Mouse (Mus musculus): ENCODE data around the gene Gm5485. TPM values are rescaled to one million over a fixed set of nuclear protein-coding genes. Genes with fewer than 3 reads are reported as not detected.

Gm5485 gene
- not detected in 2 replicates for polyA plus RNA-seq (2014; fragmentation: Nextera tagmentation; extraction: Ambion mirVana)

- Histone ChIP-seq H3K36me3 (ENCODE audit: control insufficient read depth, insufficient read depth, low read length) (no peaks in the 10 kb centered on the region), H3K4me2 (no peak within 1 kb of the TSS), H3K27ac (ENCODE audit: low read depth, low read length) (no peak within 1 kb of the TSS), H3K9me3 (ENCODE audit: control insufficient read depth, low read length) (no peaks in the 10 kb centered on the region), H3K4me1 (replicated peaks; ENCODE audit: control insufficient read depth, insufficient read depth, low read length) (no peaks in the 10 kb centered on the region), H3K27me3 (replicated peaks; ENCODE audit: control insufficient read depth, insufficient read depth, low read length) (no peaks in the 10 kb centered on the region), H3K4me3 (ENCODE audit: low read depth, low read length) (no peak within 1 kb of the TSS), H3K9ac (ENCODE audit: low read depth, low read length) (no peak within 1 kb of the TSS)
- WGBS: 68% methylated on average over 1 of the region's 1 CpGs
- no peak for DNase-seq (ENCODE audit: low spot score)
- ATAC-seq (replicated peaks; ENCODE audit: low FRiP score): no peak
Observed at GRCm38 (mm10) chr16:48412246-48412645, at the start of gene Gm5485. Gene Gm5485, minus strand, starts transcription at chr16:48412416.

- Histone ChIP-seq H3K27ac (ENCODE audit: low read depth, low read length) (no peak overlapping the region), H3K9me3 (ENCODE audit: control insufficient read depth, low read length) (no peaks in the 10 kb centered on the region), H3K9ac (ENCODE audit: low read depth, low read length) (no peak overlapping the region), H3K4me1 (replicated peaks; ENCODE audit: control insufficient read depth, insufficient read depth, low read length) (no peaks in the 10 kb centered on the region), H3K4me2 (no peak overlapping the region), H3K27me3 (replicated peaks; ENCODE audit: control insufficient read depth, insufficient read depth, low read length) (no peaks in the 10 kb centered on the region), H3K4me3 (ENCODE audit: low read depth, low read length) (no peak overlapping the region), H3K36me3 (ENCODE audit: control insufficient read depth, insufficient read depth, low read length) (no peaks in the 10 kb centered on the region)
- ATAC-seq (replicated peaks; ENCODE audit: low FRiP score): no peak
- 63% methylated on average over 3 of the region's 3 CpGs for WGBS
- DNase-seq (ENCODE audit: low spot score): no peak
Observed at GRCm38 (mm10) chr16:48453264-48453663, 41.0 kb upstream of the Gm5485 start.

GRCm38 (mm10) chr16:48446161-48446925 is 34.1 kb upstream of the Gm5485 start:
- H3K36me3 ChIP-seq (ENCODE audit: control insufficient read depth, insufficient read depth, low read length): no peaks in the 10 kb centered on the region
- H3K4me1 ChIP-seq (replicated peaks; ENCODE audit: control insufficient read depth, insufficient read depth, low read length): no peaks in the 10 kb centered on the region
- DNase-seq (ENCODE audit: low spot score) (no peak), ATAC-seq (replicated peaks; ENCODE audit: low FRiP score) (no peak)
- no peak overlapping the region for H3K27ac ChIP-seq (ENCODE audit: low read depth, low read length)
- H3K27me3 ChIP-seq (replicated peaks; ENCODE audit: control insufficient read depth, insufficient read depth, low read length): no peaks in the 10 kb centered on the region
- 59% methylated on average over 8 of the region's 8 CpGs for WGBS
- H3K9me3 ChIP-seq (ENCODE audit: control insufficient read depth, low read length): no peaks in the 10 kb centered on the region
- no peak overlapping the region for H3K4me2 ChIP-seq
- no peak overlapping the region for H3K9ac ChIP-seq (ENCODE audit: low read depth, low read length)
- H3K4me3 ChIP-seq (ENCODE audit: low read depth, low read length): no peak overlapping the region

- no peak overlapping the region for H3K9ac ChIP-seq (ENCODE audit: low read depth, low read length)
- DNase-seq (ENCODE audit: low spot score) (no peak), ATAC-seq (replicated peaks; ENCODE audit: low FRiP score) (no peak)
Observed at GRCm38 (mm10) chr16:48444589-48444988, 32.4 kb upstream of the Gm5485 start.

GRCm38 (mm10) chr16:48437476-48437875 is 25.3 kb upstream of the Gm5485 start:
- H3K4me3 ChIP-seq (ENCODE audit: low read depth, low read length): no peak overlapping the region
- no peak overlapping the region for H3K27ac ChIP-seq (ENCODE audit: low read depth, low read length)
- no peaks in the 10 kb centered on the region for H3K27me3 ChIP-seq (replicated peaks; ENCODE audit: control insufficient read depth, insufficient read depth, low read length)
- no peaks in the 10 kb centered on the region for H3K9me3 ChIP-seq (ENCODE audit: control insufficient read depth, low read length)
- ATAC-seq (replicated peaks; ENCODE audit: low FRiP score) (no peak), DNase-seq (ENCODE audit: low spot score) (no peak)
- H3K36me3 ChIP-seq (ENCODE audit: control insufficient read depth, insufficient read depth, low read length): no peaks in the 10 kb centered on the region
- no peak overlapping the region for H3K9ac ChIP-seq (ENCODE audit: low read depth, low read length)
- H3K4me1 ChIP-seq (replicated peaks; ENCODE audit: control insufficient read depth, insufficient read depth, low read length): no peaks in the 10 kb centered on the region
- no peak overlapping the region for H3K4me2 ChIP-seq

More at GRCm38 (mm10) chr16:48444589-48444988, 32.4 kb upstream of the Gm5485 start:
- WGBS: 82% methylated on average over 5 of the region's 5 CpGs
- Histone ChIP-seq H3K4me2 (no peak overlapping the region), H3K4me1 (replicated peaks; ENCODE audit: control insufficient read depth, insufficient read depth, low read length) (no peaks in the 10 kb centered on the region), H3K4me3 (ENCODE audit: low read depth, low read length) (no peak overlapping the region), H3K27ac (ENCODE audit: low read depth, low read length) (no peak overlapping the region), H3K9me3 (ENCODE audit: control insufficient read depth, low read length) (no peaks in the 10 kb centered on the region), H3K36me3 (ENCODE audit: control insufficient read depth, insufficient read depth, low read length) (no peaks in the 10 kb centered on the region), H3K27me3 (replicated peaks; ENCODE audit: control insufficient read depth, insufficient read depth, low read length) (no peaks in the 10 kb centered on the region)

GRCm38 (mm10) chr16:48435454-48435853 is 23.2 kb upstream of the Gm5485 start:
- Histone ChIP-seq H3K27ac (ENCODE audit: low read depth, low read length) (no peak overlapping the region), H3K4me2 (no peak overlapping the region), H3K36me3 (ENCODE audit: control insufficient read depth, insufficient read depth, low read length) (no peaks in the 10 kb centered on the region), H3K9me3 (ENCODE audit: control insufficient read depth, low read length) (no peaks in the 10 kb centered on the region), H3K9ac (ENCODE audit: low read depth, low read length) (no peak overlapping the region), H3K4me1 (replicated peaks; ENCODE audit: control insufficient read depth, insufficient read depth, low read length) (no peaks in the 10 kb centered on the region), H3K27me3 (replicated peaks; ENCODE audit: control insufficient read depth, insufficient read depth, low read length) (no peaks in the 10 kb centered on the region), H3K4me3 (ENCODE audit: low read depth, low read length) (no peak overlapping the region)
- WGBS: 23% methylated on average over 1 of the region's 1 CpGs
- DNase-seq (ENCODE audit: low spot score) (no peak), ATAC-seq (replicated peaks; ENCODE audit: low FRiP score) (no peak)

GRCm38 (mm10) chr16:48431027-48431426 is 18.8 kb upstream of the Gm5485 start, which contains the start of gene Morc1:
Gene Morc1, plus strand, starts transcription at chr16:48431237.
- Histone ChIP-seq H3K4me3 (ENCODE audit: low read depth, low read length) (no peak within 1 kb of the TSS), H3K36me3 (ENCODE audit: control insufficient read depth, insufficient read depth, low read length) (no peaks in the 10 kb centered on the region), H3K9me3 (ENCODE audit: control insufficient read depth, low read length) (no peaks in the 10 kb centered on the region), H3K4me1 (replicated peaks; ENCODE audit: control insufficient read depth, insufficient read depth, low read length) (no peaks in the 10 kb centered on the region), H3K4me2 (no peak within 1 kb of the TSS), H3K27ac (ENCODE audit: low read depth, low read length) (no peak within 1 kb of the TSS), H3K27me3 (replicated peaks; ENCODE audit: control insufficient read depth, insufficient read depth, low read length) (no peaks in the 10 kb centered on the region), H3K9ac (ENCODE audit: low read depth, low read length) (no peak within 1 kb of the TSS)
- DNase-seq (ENCODE audit: low spot score) (no peak), ATAC-seq (replicated peaks; ENCODE audit: low FRiP score) (no peak)
- WGBS: 88% methylated on average over 15 of the region's 15 CpGs

GRCm38 (mm10) chr16:48429427-48429826 is 17.2 kb upstream of the Gm5485 start:
- 53% methylated on average over 1 of the region's 1 CpGs for WGBS
- Histone ChIP-seq H3K27me3 (replicated peaks; ENCODE audit: control insufficient read depth, insufficient read depth, low read length) (no peaks in the 10 kb centered on the region), H3K36me3 (ENCODE audit: control insufficient read depth, insufficient read depth, low read length) (no peaks in the 10 kb centered on the region), H3K4me2 (no peak overlapping the region), H3K9ac (ENCODE audit: low read depth, low read length) (no peak overlapping the region), H3K27ac (ENCODE audit: low read depth, low read length) (no peak overlapping the region), H3K4me3 (ENCODE audit: low read depth, low read length) (no peak overlapping the region), H3K4me1 (replicated peaks; ENCODE audit: control insufficient read depth, insufficient read depth, low read length) (no peaks in the 10 kb centered on the region), H3K9me3 (ENCODE audit: control insufficient read depth, low read length) (no peaks in the 10 kb centered on the region)
- ATAC-seq (replicated peaks; ENCODE audit: low FRiP score) (no peak), DNase-seq (ENCODE audit: low spot score) (no peak)

GRCm38 (mm10) chr16:48424069-48424468 is 11.9 kb upstream of the Gm5485 start:
- Histone ChIP-seq H3K4me3 (ENCODE audit: low read depth, low read length) (no peak overlapping the region), H3K4me2 (no peak overlapping the region), H3K9me3 (ENCODE audit: control insufficient read depth, low read length) (no peaks in the 10 kb centered on the region), H3K36me3 (ENCODE audit: control insufficient read depth, insufficient read depth, low read length) (no peaks in the 10 kb centered on the region), H3K9ac (ENCODE audit: low read depth, low read length) (no peak overlapping the region), H3K4me1 (replicated peaks; ENCODE audit: control insufficient read depth, insufficient read depth, low read length) (no peaks in the 10 kb centered on the region), H3K27me3 (replicated peaks; ENCODE audit: control insufficient read depth, insufficient read depth, low read length) (no peaks in the 10 kb centered on the region), H3K27ac (ENCODE audit: low read depth, low read length) (no peak overlapping the region)
- DNase-seq (ENCODE audit: low spot score) (no peak), ATAC-seq (replicated peaks; ENCODE audit: low FRiP score) (no peak)
- 88% methylated on average over 4 of the region's 4 CpGs for WGBS

All from liver, embryonic 11.5 days (tissue).